Mouse (Mus musculus): ENCODE measurements around the gene Bicra.

GRCm38 (mm10) chr7:15948381-15948941, 99.3 kb downstream of the Bicra start:
- TF ChIP-seq CTCF (IDR thresholded peaks at IDR 0.05; ENCODE audit: low read depth) (peak; percentile 90), EP300 (IDR thresholded peaks at IDR 0.05; ENCODE audit: low read depth) (peak; percentile 67)

Data from heart, postnatal 0 days (tissue).